Mouse (Mus musculus) forebrain, embryonic 11.5 days (tissue): Measurements from ENCODE around the gene Smad1. TPM values are rescaled to one million over a fixed set of nuclear protein-coding genes. Genes with fewer than 3 reads are reported as not detected.

Source experiments
- ATAC-seq: fragments of 200-750 bp; cut with Nextera tagmentation; replicated peaks from 2 replicates; pipeline ENCODE4 v1.8.0; 2017; ENCODE audit warnings: moderate TSS enrichment; ENCODE audit not compliant: low FRiP score
- DNase-seq: peaks from one replicate; pipeline ENCODE4 v3.0.0-alpha.2; 2017; ENCODE audit warnings: low spot score
- H3K27ac ChIP-seq: fragments of 300-500 bp; sonication (generic); 2 replicates; pipeline ENCODE4 v1.5.1; 2014; ENCODE audit warnings: low read depth, low read length
- H3K27me3 ChIP-seq: fragments of 300-500 bp; sonication (generic); 2 replicates; pipeline ENCODE4 v1.6.1; 2014; ENCODE audit warnings: mild to moderate bottlenecking, low read length, mixed read lengths; ENCODE audit not compliant: control insufficient read depth, insufficient read depth
- H3K36me3 ChIP-seq: fragments of 300-500 bp; sonication (generic); 2 replicates; pipeline ENCODE4 v1.6.1; 2014; ENCODE audit warnings: mild to moderate bottlenecking, low read length, moderate library complexity, mixed read lengths; ENCODE audit not compliant: control insufficient read depth, insufficient read depth
- H3K4me1 ChIP-seq: fragments of 300-500 bp; sonication (generic); replicated peaks from 2 replicates; pipeline ENCODE4 v1.6.1; 2014; ENCODE audit warnings: low read length, mixed read lengths; ENCODE audit not compliant: control insufficient read depth, insufficient read depth
- H3K4me2 ChIP-seq: fragments of 300-500 bp; sonication (generic); 2 replicates; pipeline ENCODE4 v1.6.1; 2014; ENCODE audit warnings: low read depth, mild to moderate bottlenecking, low read length, moderate library complexity, mixed read lengths; ENCODE audit not compliant: severe bottlenecking
- H3K4me3 ChIP-seq: fragments of 300-500 bp; sonication (generic); 2 replicates; pipeline ENCODE4 v1.5.1; 2014; ENCODE audit warnings: low read depth, low read length
- H3K9ac ChIP-seq: fragments of 300-500 bp; sonication (generic); 2 replicates; pipeline ENCODE4 v1.6.1; 2014; ENCODE audit warnings: low read length
- H3K9me3 ChIP-seq: fragments of 300-500 bp; sonication (generic); 2 replicates; pipeline ENCODE4 v1.6.1; 2016; ENCODE audit warnings: low read length, mixed read lengths; ENCODE audit not compliant: control insufficient read depth
- WGBS: fragments of 180-500 bp; shearing (Covaris S2); extraction: QIAGEN DNeasy Blood & Tissue Kit; methylation state at CpG from one replicate; pipeline ENCODE4 v1.1.7; 2014; 5-methylcytosine and 5-hydroxymethylcytosine counted together
- polyA plus RNA-seq: library from polyadenylated mRNA; unstranded; fragments of >200 nt; fragmentation: Nextera tagmentation; extraction: Ambion mirVana; gene quantifications from 2 replicates; pipeline ENCODE4 v1.2.1, GENCODE M21; 2014

The Smad1 gene
- polyA plus RNA-seq, 1 experiment from 2014 or later: 57.6 TPM

DNA sequence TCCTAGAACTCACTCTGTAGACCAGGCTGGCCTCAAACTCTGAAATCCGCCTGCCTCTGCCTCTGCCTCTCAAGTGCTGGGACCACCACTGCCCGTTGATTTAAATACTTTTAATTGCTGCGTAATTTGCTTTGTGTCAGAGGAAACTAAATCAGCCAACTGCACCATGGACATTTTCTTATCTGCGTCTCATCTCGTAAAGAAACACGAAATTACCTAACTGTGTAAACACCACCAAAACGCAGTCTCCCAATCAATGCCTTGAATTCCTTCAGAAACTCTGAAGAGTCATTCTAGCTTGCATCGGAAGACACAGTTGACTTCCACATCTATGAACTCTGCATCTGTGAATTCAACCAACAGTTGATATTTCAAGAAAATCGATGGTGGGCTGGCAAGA is 22.7 kb downstream of the Smad1 start:
- DNase-seq: no peak
- Histone ChIP-seq H3K4me3 (no peak overlapping the region), H3K36me3 (no peaks in the 10 kb centered on the region; the same call in 1 of the 2 replicates), H3K4me2 (no peak overlapping the region), H3K9me3 (no peaks in the 10 kb centered on the region), H3K9ac (no peak overlapping the region), H3K4me1 (no peaks in the 10 kb centered on the region), H3K27ac (no peak overlapping the region), H3K27me3 (no peaks in the 10 kb centered on the region)
- ATAC-seq: no peak
- WGBS: 92% methylated on average over 9 of the region's 9 CpGs

DNA sequence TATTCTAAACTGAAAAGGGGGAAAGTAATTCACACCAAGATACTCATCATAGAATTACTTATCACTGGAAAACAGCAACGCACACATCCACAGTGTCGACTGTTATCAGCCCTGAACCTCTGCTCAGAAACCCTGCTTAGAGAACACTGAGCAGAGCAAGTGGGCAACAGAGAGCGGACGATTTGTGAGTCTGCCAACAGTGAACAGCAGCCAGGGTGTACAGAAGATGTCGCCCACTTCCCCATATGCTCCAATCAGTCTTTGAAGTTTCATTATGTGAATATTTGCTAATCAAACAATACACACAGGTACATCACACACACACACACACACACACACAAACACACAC is 23.6 kb downstream of the Smad1 start:
- Histone ChIP-seq H3K9ac (no peak overlapping the region), H3K9me3 (no peaks in the 10 kb centered on the region), H3K27ac (no peak overlapping the region), H3K27me3 (no peaks in the 10 kb centered on the region), H3K4me3 (no peak overlapping the region), H3K36me3 (peaks cover 3% of the 10 kb centered on the region; the same call in 1 of the 2 replicates), H3K4me1 (no peaks in the 10 kb centered on the region), H3K4me2 (no peak overlapping the region)
- 81% methylated on average over 5 of the region's 5 CpGs for WGBS
- ATAC-seq: no peak
- DNase-seq: no peak

DNA sequence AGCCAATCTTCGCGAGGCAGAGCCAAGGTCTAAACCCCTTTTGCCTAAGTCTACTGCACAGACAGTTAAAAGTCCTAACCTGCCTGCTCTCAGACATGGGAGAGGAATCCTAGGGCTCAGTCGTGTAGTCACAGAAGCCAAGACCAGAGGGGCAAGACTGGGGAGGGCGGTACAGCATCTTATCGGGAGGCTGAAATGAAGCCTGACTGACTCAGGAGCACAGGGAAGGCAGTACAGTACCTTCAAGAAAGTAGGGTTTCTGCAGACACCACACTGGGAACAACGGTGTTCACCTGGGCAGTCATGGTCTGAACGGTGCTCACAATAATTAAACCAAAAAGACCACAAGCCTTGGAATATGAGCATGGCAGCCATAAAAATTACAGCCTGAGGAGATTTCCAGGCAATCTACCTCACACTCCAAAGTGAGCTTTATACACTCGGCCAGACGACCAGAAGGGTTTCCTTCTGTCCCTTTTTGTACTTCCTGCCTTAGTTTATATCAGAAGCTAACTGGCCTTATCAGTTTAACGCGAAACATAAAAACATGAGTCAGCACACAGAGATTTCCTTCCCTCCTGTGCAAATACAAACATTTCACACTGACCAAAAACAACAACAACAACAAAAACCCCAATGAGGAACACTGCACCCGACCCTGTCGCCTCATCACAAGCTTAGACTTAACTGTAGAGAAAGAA is 24.1 kb downstream of the Smad1 start:
- 80% methylated on average over 13 of the region's 13 CpGs for WGBS
- Histone ChIP-seq H3K4me1 (no peaks in the 10 kb centered on the region), H3K9me3 (no peaks in the 10 kb centered on the region), H3K4me3 (no peak overlapping the region), H3K27ac (no peak overlapping the region), H3K36me3 (peaks cover 3% of the 10 kb centered on the region; the same call in 1 of the 2 replicates), H3K27me3 (no peaks in the 10 kb centered on the region), H3K4me2 (no peak overlapping the region), H3K9ac (no peak overlapping the region)
- no peak for ATAC-seq
- no peak for DNase-seq

DNA sequence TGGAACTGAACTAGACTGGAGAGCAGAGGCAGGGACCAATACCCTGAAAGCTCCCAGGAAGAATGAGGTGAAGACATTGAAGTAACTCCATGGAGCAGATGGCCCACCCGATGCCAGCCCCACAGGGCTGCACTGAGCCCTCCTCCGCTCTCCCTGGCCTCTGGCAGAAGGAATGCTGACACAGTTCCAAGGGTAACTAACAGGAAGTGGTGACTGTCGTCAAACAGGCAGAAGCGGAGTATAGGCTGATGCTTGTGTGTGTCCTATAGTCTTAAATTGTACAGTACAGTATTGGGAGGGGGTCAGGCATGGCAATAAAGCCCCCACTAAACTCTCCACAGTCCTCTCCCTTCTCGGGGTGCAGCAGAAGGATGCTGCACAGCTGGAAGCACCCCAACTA is 24.9 kb downstream of the Smad1 start:
- H3K9ac ChIP-seq: no peak overlapping the region
- no peaks in the 10 kb centered on the region for H3K27me3 ChIP-seq
- H3K4me2 ChIP-seq: no peak overlapping the region
- H3K27ac ChIP-seq: no peak overlapping the region
- no peaks in the 10 kb centered on the region for H3K9me3 ChIP-seq
- no peaks in the 10 kb centered on the region for H3K4me1 ChIP-seq
- WGBS: 73% methylated on average over 5 of the region's 5 CpGs
- no peak overlapping the region for H3K4me3 ChIP-seq
- ATAC-seq (no peak), DNase-seq (no peak)
- H3K36me3 ChIP-seq: peaks cover 3% of the 10 kb centered on the region; the same call in 1 of the 2 replicates

GRCm38 (mm10) chr8:79373563-79373962 is 25.8 kb downstream of the Smad1 start:
- H3K36me3 ChIP-seq: peaks cover 3% of the 10 kb centered on the region; the same call in 1 of the 2 replicates
- no peak overlapping the region for H3K4me3 ChIP-seq
- no peaks in the 10 kb centered on the region for H3K27me3 ChIP-seq
- H3K9me3 ChIP-seq: no peaks in the 10 kb centered on the region
- H3K27ac ChIP-seq: no peak overlapping the region
- no peak overlapping the region for H3K9ac ChIP-seq
- H3K4me2 ChIP-seq: no peak overlapping the region
- ATAC-seq (no peak), DNase-seq (no peak)
- no peaks in the 10 kb centered on the region for H3K4me1 ChIP-seq
- 92% methylated on average over 6 of the region's 6 CpGs for WGBS

DNA sequence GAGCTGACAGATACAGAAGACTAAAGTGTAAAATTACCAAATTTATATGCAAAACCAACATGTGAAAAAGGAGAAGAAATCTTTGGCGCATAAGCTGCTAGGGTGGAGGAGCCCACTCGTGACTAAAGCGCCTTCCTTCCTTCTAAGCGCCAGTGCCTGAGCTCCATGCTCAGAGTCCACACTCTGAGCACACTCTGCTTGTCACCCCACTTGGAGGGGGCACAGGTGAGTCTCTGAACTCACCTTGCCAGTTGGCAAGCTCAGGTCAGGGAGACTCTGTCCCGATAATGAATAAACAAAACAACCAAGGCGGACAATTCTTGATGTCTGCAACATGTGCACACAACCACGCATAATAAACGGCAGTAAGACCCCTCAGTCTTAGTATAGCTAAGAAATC is 26.4 kb downstream of the Smad1 start:
- Histone ChIP-seq H3K4me1 (no peaks in the 10 kb centered on the region), H3K9ac (no peak overlapping the region), H3K4me2 (no peak overlapping the region), H3K4me3 (no peak overlapping the region), H3K27ac (no peak overlapping the region), H3K9me3 (no peaks in the 10 kb centered on the region), H3K36me3 (peaks cover 3% of the 10 kb centered on the region; the same call in 1 of the 2 replicates), H3K27me3 (no peaks in the 10 kb centered on the region)
- WGBS: 87% methylated on average over 8 of the region's 8 CpGs
- ATAC-seq (no peak), DNase-seq (no peak)

GRCm38 (mm10) chr8:79372521-79372920 is 26.8 kb downstream of the Smad1 start:
- H3K27ac ChIP-seq: no peak overlapping the region

DNA sequence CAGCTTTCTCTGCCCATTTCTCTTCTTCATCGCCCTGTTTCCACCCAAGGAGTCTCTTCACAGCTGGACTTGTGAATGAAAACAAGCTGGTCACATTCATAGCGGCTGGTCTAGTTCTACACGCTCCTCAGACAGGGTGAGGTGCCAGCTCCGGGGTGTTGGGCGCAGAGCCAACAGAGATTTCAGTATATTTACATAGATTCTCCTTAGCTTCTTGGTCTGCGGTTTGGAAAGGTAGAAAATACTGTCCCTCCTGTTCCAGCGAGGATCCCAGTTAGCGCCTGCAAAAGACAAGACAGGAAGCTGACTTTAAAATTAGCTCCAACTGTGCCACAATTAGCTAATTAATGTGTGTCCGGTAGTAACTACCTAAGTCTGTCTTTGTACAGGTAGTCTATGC is 27.2 kb downstream of the Smad1 start:
- Histone ChIP-seq H3K27ac (no peak overlapping the region), H3K36me3 (peaks cover 3% of the 10 kb centered on the region; the same call in 1 of the 2 replicates), H3K27me3 (no peaks in the 10 kb centered on the region), H3K4me1 (no peaks in the 10 kb centered on the region), H3K4me2 (no peak overlapping the region), H3K9me3 (no peaks in the 10 kb centered on the region), H3K9ac (no peak overlapping the region), H3K4me3 (no peak overlapping the region)
- 94% methylated on average over 9 of the region's 9 CpGs for WGBS
- DNase-seq: no peak
- ATAC-seq: no peak

More at GRCm38 (mm10) chr8:79372521-79372920, 26.8 kb downstream of the Smad1 start:
- ATAC-seq: no peak
- Histone ChIP-seq H3K4me1 (no peaks in the 10 kb centered on the region), H3K36me3 (peaks cover 3% of the 10 kb centered on the region; the same call in 1 of the 2 replicates), H3K4me3 (no peak overlapping the region), H3K4me2 (no peak overlapping the region), H3K9me3 (no peaks in the 10 kb centered on the region), H3K27me3 (no peaks in the 10 kb centered on the region), H3K9ac (no peak overlapping the region)
- DNase-seq: no peak
- 86% methylated on average over 9 of the region's 9 CpGs for WGBS

DNA sequence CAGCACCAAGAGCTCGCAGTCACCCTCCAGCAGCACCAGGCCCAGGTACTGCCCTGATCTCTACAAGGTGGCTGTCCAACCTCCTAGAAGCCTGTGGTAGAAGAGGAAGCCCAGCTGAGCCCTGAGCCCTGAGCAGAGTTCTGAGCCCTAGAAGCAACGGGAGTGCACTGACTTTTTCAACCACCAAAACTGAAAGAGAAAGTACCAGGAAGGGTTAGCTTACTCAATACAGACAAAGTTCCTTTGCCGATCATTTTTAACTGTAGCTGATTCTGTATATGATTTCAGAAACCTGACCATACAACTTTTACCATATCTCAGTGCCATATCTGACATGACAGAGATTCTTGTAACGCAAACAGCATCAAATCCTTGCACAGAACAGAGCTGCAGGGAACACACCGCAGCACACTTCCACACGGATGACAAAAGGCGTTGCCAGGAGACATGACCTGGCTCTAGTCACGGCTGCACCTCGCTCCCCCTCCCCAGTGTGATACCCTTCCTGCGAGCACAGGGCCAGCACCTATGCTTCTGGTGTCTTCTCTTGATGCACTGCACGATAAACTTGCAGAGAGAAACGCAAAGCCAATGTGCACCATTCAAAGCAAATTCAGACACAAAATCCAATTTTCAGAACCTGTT is 28.6 kb downstream of the Smad1 start:
- Histone ChIP-seq H3K4me2 (no peak overlapping the region), H3K36me3 (peaks cover 3% of the 10 kb centered on the region; the same call in 1 of the 2 replicates), H3K27me3 (no peaks in the 10 kb centered on the region), H3K9ac (no peak overlapping the region), H3K9me3 (no peaks in the 10 kb centered on the region), H3K4me1 (no peaks in the 10 kb centered on the region), H3K4me3 (no peak overlapping the region), H3K27ac (no peak overlapping the region)
- ATAC-seq: no peak
- DNase-seq: no peak
- 90% methylated on average over 12 of the region's 12 CpGs for WGBS
